Mouse (Mus musculus): ENCODE data around the gene Anxa3.

The Anxa3 gene

GRCm38 (mm10) chr5:96847986-96848385, 54.8 kb downstream of the Anxa3 start:
- no peak for DNase-seq (ENCODE audit: low read depth, low spot score)

DNA sequence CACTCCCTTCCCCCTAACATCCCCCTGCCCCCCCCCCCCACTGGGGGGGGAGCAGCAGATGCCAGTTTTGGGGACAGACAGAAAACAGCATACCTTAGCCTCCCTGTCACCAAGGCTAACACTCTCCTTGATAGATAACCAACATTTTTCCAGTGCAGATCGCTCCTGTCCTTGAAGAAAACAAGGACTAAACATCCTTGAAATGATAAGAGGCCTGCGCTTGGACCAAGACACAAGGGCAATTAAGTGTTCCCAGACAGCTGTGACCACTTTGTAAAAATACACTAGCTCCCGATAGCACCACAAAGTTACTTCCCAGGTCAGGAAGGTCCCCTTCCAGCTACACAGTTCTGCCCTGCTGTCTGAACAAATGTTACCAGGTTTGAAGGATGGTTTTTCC, 55.2 kb downstream of the Anxa3 start:
- no peak for DNase-seq (ENCODE audit: low read depth, low spot score)

DNA sequence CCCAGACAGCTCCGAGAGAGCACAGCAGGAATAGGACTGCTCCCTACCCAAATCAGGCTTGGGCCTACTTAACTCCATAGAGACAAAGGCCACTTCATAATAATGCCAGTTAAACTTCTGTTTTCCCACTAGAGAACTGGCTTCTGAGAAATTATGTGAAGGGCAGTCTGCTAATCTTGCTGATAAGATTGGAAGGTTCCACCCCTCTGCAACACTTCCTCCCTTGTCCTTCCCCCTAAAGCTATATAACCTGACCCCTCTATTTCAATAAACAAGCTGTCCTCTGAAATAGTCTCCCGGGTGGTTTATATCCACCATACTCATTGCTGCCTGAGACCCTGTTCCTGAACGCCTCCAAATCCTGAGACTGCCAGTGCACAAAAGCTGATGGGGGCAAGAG, 56.1 kb downstream of the Anxa3 start:
- no peak for DNase-seq (ENCODE audit: low read depth, low spot score)

DNA sequence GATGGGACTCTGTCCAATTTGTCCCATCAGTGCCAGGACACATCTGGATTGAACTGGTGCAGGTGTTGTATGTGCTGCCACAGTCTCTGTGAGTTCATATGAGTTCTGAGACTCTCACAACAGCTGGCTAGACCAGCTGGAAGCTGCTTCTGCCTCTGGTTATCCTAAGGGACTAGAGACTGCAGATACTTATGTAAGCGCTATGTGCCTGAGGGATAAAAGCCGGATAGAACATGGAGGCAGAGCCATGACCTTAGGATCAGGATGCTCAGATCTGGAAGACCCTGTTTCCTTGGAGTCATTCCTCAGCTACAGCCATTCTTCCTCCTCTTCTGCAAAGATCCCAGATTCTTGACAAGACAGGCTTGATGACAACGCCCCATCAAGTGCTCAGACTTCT, 60.3 kb downstream of the Anxa3 start:
- DNase-seq (ENCODE audit: low read depth, low spot score) = peak; percentile 5

GRCm38 (mm10) chr5:96854350-96854749, 61.2 kb downstream of the Anxa3 start:
- no peak for DNase-seq (ENCODE audit: low read depth, low spot score)

- DNase-seq (ENCODE audit: low read depth, low spot score) = no peak
Measured at GRCm38 (mm10) chr5:96859938-96860337, 66.8 kb downstream of the Anxa3 start.

GRCm38 (mm10) chr5:96867171-96867570, 74.0 kb downstream of the Anxa3 start:
- no peak for DNase-seq (ENCODE audit: low read depth, low spot score)

- no peak for DNase-seq (ENCODE audit: low read depth, low spot score)
Measured at GRCm38 (mm10) chr5:96868893-96869292, 75.8 kb downstream of the Anxa3 start.

GRCm38 (mm10) chr5:96870996-96871395, 77.9 kb downstream of the Anxa3 start:
- DNase-seq (ENCODE audit: low read depth, low spot score) = no peak

DNA sequence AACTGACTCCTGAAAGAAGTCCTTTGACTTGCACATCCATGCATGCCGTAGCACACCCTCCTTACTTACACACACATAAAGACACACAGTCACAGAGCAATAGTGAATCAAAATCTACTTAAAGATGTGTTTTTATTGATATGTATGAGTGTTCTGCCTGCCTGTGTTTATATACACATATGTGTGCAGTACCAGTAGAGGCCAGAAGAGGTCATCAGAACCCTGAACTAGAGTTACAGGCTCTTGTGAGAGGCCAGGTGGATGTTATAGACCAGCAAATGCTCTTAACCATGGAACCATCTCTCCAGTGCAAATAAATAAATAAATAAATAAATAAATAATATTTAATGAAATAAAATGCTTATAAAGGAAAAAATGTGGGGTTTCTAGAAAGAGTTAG, 85.0 kb downstream of the Anxa3 start:
- DNase-seq (ENCODE audit: low read depth, low spot score) = peak; percentile 52

GRCm38 (mm10) chr5:96878851-96879540, 85.9 kb downstream of the Anxa3 start:
- no peak for DNase-seq (ENCODE audit: low read depth, low spot score)

- DNase-seq (ENCODE audit: low read depth, low spot score) = no peak
Measured at GRCm38 (mm10) chr5:96880231-96880630, 87.1 kb downstream of the Anxa3 start.

GRCm38 (mm10) chr5:96881118-96881517, 88.0 kb downstream of the Anxa3 start:
- no peak for DNase-seq (ENCODE audit: low read depth, low spot score)

DNA sequence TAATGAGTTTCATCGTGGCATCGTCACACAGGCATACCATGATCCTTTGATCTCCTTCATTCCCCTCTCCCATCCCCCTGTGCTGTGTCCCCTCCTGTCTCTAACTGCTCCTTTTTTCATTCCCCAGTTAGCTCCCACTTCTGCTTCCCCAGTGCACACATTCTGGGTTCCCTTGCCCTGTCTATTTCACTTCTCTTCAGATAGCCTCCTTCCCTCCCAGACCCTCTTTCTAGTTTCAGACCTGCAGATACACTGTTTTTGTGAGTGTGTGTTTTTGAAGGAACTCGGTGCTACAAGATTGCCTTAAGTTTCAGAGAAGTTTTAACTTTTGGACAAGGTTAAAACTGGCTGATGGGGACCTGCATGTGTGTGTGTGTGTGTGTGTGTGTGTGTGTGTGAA, 88.5 kb downstream of the Anxa3 start:
- no peak for DNase-seq (ENCODE audit: low read depth, low spot score)

DNA sequence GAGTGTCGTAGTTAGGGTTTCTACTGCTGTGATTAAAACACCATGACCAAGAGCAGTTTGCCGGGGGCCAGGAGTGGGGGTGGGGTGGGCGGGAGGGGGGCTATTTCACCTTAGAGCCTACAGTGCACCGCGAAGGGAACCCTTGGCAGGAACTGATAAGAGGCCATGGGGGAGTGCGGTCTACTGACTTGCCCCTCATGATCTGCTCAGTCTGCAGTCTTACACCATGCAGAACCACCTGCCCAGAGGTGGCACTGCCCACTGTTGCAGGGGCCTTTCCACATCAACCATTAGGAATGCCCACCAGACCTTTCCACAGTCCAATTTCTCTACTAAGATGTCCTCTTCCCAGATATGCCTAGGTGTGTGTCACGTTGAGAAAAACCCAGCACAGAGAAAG, 92.1 kb downstream of the Anxa3 start:
- DNase-seq (ENCODE audit: low read depth, low spot score) = no peak

DNA sequence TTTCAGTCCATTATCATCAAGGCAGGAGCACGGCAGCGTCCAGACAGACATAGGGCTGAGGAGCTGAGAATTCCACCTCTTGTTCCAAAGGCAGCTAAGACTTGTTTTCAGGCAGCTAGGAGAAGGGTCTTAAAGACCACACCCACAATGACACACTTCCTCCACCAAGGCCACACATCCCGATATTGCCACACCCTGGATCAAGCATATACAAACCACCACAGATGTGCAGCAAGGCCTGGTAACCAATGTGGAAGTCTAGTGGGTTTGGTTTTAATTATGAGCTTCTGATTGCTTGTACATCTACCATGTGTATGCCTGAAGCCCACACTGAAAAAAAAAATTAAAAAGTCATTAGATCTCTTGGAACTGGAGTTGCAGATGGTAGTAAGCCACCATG, 95.3 kb downstream of the Anxa3 start:
- DNase-seq (ENCODE audit: low read depth, low spot score) = no peak

DNA sequence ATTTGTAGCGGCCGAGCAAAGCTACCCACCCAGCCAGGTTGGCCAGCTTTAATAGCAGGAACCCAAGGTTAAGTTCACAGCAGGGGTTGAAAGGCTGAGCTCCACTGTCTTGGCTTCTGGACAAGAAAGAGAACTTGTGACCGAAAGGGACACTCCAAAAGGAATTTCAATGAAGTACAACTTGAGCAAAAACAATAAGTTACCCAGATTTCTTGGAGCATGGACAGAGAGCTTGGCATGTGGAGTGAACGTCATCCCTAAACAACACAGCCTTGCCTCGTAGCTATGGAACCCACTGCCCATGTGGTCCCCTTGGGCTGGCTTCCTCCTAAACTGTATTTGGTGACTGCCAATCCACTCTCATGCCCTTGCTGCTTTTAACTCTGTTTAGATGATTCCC, 97.2 kb downstream of the Anxa3 start:
- DNase-seq (ENCODE audit: low read depth, low spot score) = no peak
